Mouse (Mus musculus) right cerebral cortex, postnatal 4 days (tissue): Measurements from ENCODE around the gene Slc29a1.
A peak's percentile ranks its signal among the peaks of the same experiment; 100 is the strongest.

ENCODE experiments used
- DNase-seq: peaks from one replicate; pipeline ENCODE4 v3.0.0-alpha.2; 2022

Gene Slc29a1

GRCm38 (mm10) chr17:45610144-45610866 lies 10.9 kb upstream of the Slc29a1 start:
- no peak for DNase-seq

- no peak for DNase-seq
Measured at GRCm38 (mm10) chr17:45608396-45608795, 9.0 kb upstream of the Slc29a1 start.

GRCm38 (mm10) chr17:45606992-45607879 lies 7.8 kb upstream of the Slc29a1 start:
- no peak for DNase-seq

- no peak for DNase-seq
Measured at GRCm38 (mm10) chr17:45602984-45603383, 3.6 kb upstream of the Slc29a1 start.

GRCm38 (mm10) chr17:45601877-45602304 lies 2.5 kb upstream of the Slc29a1 start, which contains the start of gene Mymx:
Mymx (minus strand) TSS chr17:45602102.
- DNase-seq: no peak

GRCm38 (mm10) chr17:45601325-45601724 lies 1.9 kb upstream of the Slc29a1 start:
- DNase-seq: no peak

DNA sequence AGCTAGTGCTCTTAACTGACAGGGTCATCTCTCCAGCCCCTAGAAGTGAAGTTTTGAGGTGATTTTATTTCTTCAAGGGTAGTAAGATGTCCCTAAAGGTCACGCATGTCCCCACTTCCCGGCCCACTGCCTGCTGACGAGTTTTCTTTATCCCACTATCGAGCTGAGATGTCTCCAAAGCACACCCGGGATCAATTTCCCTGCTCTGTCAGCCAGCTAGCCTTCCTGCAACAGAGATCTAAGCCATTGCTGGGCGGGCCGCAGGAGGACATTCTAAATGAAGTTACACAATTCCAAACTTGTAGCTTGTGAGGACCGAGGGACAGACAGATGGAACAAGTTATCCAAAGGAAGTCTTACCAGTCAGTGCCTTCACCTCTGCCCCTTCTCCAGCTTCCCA lies 861 bp upstream of the Slc29a1 start:
- no peak for DNase-seq

- no peak for DNase-seq
Measured at GRCm38 (mm10) chr17:45598891-45599290, 515 bp downstream of the Slc29a1 start.

GRCm38 (mm10) chr17:45598376-45598775 lies 1.0 kb downstream of the Slc29a1 start:
- no peak for DNase-seq

DNA sequence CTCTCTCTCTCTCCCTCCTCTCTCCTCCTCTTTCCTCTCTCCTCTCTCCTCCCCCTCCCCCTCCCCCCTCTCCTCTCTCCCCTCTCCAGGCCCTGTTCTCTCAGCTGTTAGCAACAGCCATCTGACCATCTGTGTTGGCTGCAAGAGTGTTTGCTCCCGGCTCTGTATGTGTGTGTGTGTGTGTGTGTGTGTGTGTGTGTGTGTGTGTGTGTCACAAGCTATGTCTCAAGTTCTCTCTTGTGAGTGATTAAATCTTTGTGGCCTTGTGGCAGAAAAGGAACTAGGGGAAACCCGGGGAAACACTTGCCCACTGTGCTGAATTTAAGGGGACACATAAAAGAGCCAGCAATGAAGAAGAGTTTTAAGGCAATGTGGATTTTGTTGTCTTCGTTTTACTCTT lies 1.6 kb downstream of the Slc29a1 start:
- DNase-seq: no peak

DNA sequence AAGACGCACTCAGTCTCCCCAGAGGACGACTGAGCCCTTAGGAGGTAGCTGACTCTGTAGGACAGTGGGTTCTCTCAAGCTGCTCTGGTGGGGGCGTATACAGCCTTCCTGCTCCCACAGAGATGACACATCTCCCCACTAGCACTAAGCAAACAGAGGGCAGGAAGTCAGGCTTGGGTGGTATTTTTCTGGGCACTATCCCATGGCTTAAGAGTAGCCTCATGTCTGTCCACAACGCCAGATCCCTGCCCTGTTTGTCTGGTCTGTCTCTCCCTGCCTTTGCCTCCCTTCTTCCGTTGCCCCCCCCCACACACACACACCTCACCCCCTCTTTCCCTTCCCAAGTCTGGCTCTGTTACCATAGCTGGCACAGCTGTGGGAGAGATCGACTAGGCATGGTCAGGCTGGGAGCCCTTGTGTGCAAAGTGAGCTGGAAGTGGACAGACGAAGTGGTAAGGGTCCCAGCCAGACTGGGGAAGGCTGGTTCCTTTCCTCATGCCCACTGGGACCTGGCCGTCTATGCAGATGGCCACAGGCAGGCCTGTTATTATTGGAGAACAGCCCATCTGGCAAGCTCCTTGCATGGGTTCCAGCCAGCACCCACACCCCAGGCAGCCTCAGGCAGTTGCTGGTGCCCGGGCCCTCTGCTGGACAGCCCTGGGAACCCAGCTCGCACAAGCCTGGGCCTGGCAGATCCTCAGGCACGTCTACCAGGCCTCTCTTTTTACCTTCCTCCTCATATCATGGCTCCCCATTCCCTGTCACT lies 2.6 kb downstream of the Slc29a1 start:
- DNase-seq: peak; percentile 58

GRCm38 (mm10) chr17:45595736-45596390 lies 3.5 kb downstream of the Slc29a1 start:
- DNase-seq: no peak

DNA sequence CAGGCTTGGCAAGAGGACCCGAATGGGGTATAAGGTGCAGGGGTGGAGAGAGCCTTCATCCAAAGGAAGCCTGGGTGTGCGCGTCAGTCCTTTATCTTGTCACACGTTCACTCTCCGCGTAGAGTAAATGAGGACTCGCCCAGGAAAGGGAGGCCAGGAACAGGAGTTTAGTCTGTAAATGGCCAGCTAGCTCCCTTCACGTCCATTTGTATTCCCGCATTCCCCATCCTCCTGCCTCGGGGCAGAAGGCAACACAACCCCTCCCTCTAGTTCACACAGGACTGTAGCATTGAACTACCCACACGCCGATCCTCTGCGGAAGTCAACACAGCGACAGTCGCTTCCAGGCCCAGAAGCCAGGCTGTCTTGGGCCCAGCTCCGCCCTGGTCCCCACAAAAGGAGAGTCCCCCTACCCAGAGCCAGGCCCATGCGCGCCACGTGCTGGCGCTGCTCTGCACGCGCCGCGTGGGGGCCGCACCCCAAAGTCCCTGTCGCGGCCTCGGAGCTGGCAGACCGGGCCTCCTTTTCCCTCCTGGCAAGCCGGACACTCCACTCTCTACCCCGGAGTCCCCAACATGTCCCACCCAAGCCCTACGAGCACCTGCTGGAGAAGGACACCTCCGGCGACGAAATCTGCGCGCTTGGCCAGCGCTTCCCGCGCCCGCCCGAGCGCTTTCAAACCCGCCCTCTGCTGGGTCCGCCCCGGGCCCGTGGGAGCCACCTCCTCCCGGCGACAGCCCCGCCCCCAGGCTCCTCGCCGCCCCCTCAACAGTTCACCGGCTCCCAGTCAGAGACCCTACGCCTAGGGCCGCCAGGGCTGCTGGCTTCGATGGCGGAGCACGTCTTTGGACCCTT lies 4.3 kb downstream of the Slc29a1 start:
- peak; percentile 68 for DNase-seq

- DNase-seq: no peak
Measured at GRCm38 (mm10) chr17:45594195-45594594, 5.2 kb downstream of the Slc29a1 start.

DNA sequence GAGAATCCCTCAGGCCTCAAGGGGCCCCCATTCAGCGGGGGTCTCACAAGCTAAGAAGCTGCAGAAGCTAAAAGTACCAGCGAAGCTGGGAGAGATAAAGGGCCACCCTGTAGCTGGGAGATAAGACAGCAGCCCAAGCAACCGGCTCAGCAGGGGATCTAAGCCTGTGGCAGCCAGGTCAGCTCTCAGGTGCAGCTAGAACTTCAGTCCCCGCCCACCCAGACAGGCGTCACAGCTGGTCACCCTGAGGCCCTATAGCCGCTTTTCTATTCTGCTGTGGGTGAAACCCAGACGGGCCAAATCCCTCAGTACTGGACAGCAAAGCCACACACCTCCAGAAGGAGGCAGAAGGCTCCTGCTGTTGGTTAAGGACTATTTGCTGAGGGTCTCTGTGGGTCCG lies 5.9 kb downstream of the Slc29a1 start:
- no peak for DNase-seq

DNA sequence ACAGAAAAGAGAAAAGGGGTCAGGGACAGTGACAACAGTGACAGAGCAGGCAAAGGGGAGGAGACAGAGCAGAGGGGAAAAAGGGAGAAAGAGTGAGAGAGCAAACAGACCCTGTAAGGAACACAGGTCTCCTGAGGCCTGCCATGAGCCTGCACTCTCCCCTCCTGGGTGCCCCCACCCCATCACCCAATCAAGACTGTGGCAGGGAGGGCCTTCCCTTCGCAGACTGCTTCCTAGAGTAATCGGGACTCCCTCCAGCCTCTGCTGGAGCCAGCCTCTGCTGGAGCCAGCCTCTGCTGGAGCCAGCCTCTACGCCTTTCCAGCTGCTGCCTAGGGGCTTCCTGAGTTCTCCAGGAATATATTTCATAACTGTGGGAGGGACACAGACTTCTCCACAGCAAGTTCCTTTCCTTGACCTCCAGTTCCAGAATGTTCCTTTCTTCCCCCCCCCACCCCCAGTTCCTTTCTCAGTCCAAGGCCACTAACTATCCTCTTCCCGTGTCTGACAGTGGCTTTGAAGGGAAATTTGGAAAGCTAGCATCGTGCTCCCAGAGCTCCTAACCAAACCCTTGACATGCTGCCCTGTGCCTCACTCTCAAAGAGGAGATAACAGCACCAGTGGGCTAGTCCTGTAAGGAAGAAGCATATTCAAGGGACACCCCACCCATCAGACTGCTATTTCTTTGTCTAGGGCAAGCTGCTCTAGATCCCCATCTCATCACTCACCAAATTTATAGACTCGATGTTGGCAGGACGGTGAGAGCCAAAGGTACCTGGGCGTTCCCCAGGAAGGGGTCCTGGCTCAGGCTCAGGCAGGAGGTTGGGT lies 6.6 kb downstream of the Slc29a1 start:
- DNase-seq: no peak

GRCm38 (mm10) chr17:45591701-45592605 lies 7.5 kb downstream of the Slc29a1 start:
- no peak for DNase-seq

DNA sequence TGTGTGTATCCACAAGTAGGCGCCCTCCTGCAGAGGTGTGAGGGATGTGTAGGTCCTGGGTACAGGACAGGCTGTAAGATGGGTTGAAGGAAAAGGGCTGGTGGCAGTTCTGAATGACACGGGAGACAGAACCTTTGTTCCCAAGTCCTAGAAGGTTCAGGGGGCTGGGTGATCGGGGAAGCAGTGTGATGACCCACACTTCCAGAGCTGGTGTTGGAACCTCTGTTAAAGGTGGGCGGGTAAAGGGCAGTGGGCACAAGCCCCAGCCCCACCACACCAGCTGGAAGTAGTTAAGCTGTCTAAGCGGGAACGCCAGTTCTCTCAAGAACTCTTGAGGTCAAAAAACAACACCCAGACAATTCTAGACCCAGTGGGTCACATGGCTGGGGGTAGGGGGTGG lies 9.0 kb downstream of the Slc29a1 start:
- no peak for DNase-seq

- DNase-seq: no peak
Measured at GRCm38 (mm10) chr17:45589844-45590243, 9.6 kb downstream of the Slc29a1 start.

DNA sequence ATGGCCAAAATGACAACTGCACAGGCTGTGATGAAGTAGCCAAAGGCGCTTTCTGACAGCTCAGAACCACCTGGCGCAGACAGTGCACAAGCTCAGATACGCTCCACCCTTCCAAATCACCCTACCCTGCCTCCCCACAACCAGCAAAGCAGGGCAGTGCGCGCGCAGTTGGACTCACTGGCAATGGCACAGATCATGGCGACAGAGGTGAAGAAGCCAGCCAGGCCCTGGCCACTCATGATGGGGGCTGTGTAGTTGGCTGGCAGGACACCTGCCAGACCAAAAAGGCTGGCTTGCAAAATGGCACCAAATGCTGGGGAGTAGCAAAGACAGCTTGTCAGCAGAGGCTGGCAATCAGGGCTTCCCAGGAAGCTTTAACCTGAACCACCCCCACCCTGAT lies 10.2 kb downstream of the Slc29a1 start:
- DNase-seq: no peak
